ENCODE assay signal across 26 mouse cellular contexts in genomic region chr2:105084035-105084434, GRCm38 (mm10). TPM values are rescaled to one million over a fixed set of nuclear protein-coding genes. Genes with fewer than 3 reads are reported as not detected.
"Had no signal": no experiment of that assay in that cellular context is flagged by ENCODE, and none has a peak within 500 bp of the region (broad histone marks: within the 10 kb centered on the region; RNA-seq: fewer than 3 reads in every experiment).

No protein-coding gene starts in this region.

- H3K4me3 ChIP-seq: intestine, embryonic 15.5 days; layer of hippocampus, adult 2 months; limb, embryonic 10.5 days; limb, embryonic 13.5 days; liver, embryonic 12.5 days; liver, embryonic 15.5 days; lung, embryonic 15.5 days; megakaryocyte, embryonic 14.5 days; midbrain, embryonic 10.5 days; midbrain, embryonic 15.5 days; neural tube, embryonic 12.5 days; neural tube, embryonic 15.5 days had no signal

- ATAC-seq: intestine, embryonic 15.5 days; liver, embryonic 12.5 days; midbrain, embryonic 15.5 days had no signal

- H3K4me2 ChIP-seq: intestine, embryonic 15.5 days; limb, embryonic 13.5 days; liver, embryonic 12.5 days; liver, embryonic 15.5 days; lung, embryonic 15.5 days; midbrain, embryonic 15.5 days; neural tube, embryonic 12.5 days; neural tube, embryonic 15.5 days had no signal

- H3K9ac ChIP-seq: intestine, embryonic 15.5 days; limb, embryonic 13.5 days; liver, embryonic 12.5 days; liver, embryonic 15.5 days; lung, embryonic 15.5 days; midbrain, embryonic 15.5 days; neural tube, embryonic 12.5 days; neural tube, embryonic 15.5 days had no signal

- DNase-seq: kidney, adult 18-20 months; layer of hippocampus, adult 9-11 months; liver; lung, adult 18-20 months; lung, postnatal 10 days; lung, postnatal 36 days; thymus, adult 18-20 months; thymus, postnatal 4 days had no signal

- H3K4me1 ChIP-seq: intestine, embryonic 15.5 days; liver, embryonic 12.5 days; liver, embryonic 15.5 days had no signal

- H3K9me3 ChIP-seq: intestine, embryonic 15.5 days; limb, embryonic 10.5 days; limb, embryonic 13.5 days; liver, embryonic 12.5 days; liver, embryonic 15.5 days; lung, embryonic 15.5 days; midbrain, embryonic 10.5 days; midbrain, embryonic 15.5 days; neural tube, embryonic 12.5 days; neural tube, embryonic 15.5 days had no signal

- H3K27ac ChIP-seq: intestine, embryonic 15.5 days; kidney, postnatal 0 days; layer of hippocampus, adult 2 months; limb, embryonic 10.5 days; limb, embryonic 13.5 days; liver, embryonic 12.5 days; liver, embryonic 15.5 days; lung, embryonic 15.5 days; midbrain, embryonic 10.5 days; midbrain, embryonic 15.5 days; neural tube, embryonic 12.5 days; neural tube, embryonic 15.5 days had no signal

- H3K36me3 ChIP-seq: intestine, embryonic 15.5 days; limb, embryonic 10.5 days; limb, embryonic 13.5 days; liver, embryonic 12.5 days; liver, embryonic 15.5 days; lung, embryonic 15.5 days; midbrain, embryonic 10.5 days; midbrain, embryonic 15.5 days; neural tube, embryonic 12.5 days; neural tube, embryonic 15.5 days had no signal

- H3K27me3 ChIP-seq: intestine, embryonic 15.5 days; liver, embryonic 15.5 days; lung, embryonic 15.5 days; neural tube, embryonic 12.5 days had no signal

RNA-seq across cellular contexts. Expression of gene Gm11060, which starts 7.8 kb away (rescaled TPM):
- polyA plus RNA-seq: intestine, embryonic 15.5 days; kidney, postnatal 0 days; large intestine, adult 2 months; limb, embryonic 10.5 days; limb, embryonic 13.5 days; liver, embryonic 12.5 days; liver, embryonic 15.5 days; lung, embryonic 15.5 days; midbrain, embryonic 10.5 days; midbrain, embryonic 15.5 days; neural tube, embryonic 12.5 days; neural tube, embryonic 15.5 days; small intestine, adult 2 months; spleen, adult 2 months; stomach, embryonic 16.5 days; testis, adult 2 months had no signal

RNA-seq across cellular contexts. Expression of gene Wt1, which starts 42.3 kb away (rescaled TPM):
- polyA plus RNA-seq: midbrain, embryonic 10.5 days had no signal
